Mouse (Mus musculus) bone marrow, adult 2 months (tissue): ENCODE results near the gene Gm20403.

Experiments
- CTCF ChIP-seq: fragments of 200-500 bp; IDR thresholded peaks from 2 replicates; pipeline ENCODE4 v1.5.1; 2011; ENCODE audit warnings: low read length, control low read depth; ENCODE audit not compliant: control insufficient read depth, insufficient read depth
- POLR2A ChIP-seq: fragments of 200-500 bp; IDR thresholded peaks from 2 replicates; pipeline ENCODE4 v1.6.1; 2011; ENCODE audit warnings: low read depth, mild to moderate bottlenecking, control low read depth, low read length, borderline replicate concordance; ENCODE audit not compliant: control insufficient read depth

DNA sequence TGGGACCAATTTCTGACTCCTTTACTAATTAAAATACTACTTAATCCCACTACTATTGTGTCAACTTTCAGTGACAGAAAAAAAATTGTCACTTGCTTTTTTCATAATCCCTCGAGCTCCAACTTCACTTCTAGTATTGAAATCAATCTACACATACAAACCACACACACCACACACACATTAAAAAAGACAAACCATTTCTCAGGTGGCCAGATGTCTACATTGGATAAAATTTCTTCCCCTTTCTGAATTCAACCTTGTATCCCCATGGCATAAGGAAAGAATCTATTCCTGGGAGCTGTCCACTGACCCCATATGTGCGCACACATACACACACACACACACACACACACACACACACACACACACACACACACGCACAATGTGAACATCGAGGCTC lies 29.9 kb downstream of the Gm20403 start:
- TF ChIP-seq POLR2A: no peak
- no peak for TF ChIP-seq CTCF
